Mouse (Mus musculus) cortical plate, adult 2 months (tissue): ENCODE data around the gene Wdfy1.

ENCODE experiments used
- CTCF ChIP-seq: fragments of 200-500 bp; IDR thresholded peaks from 2 replicates; pipeline ENCODE4 v1.5.1; 2011; ENCODE audit warnings: mild to moderate bottlenecking, control low read depth, low read length; ENCODE audit not compliant: insufficient read depth; ENCODE audit errors: extremely low read depth
- POLR2A ChIP-seq: fragments of 200-500 bp; IDR thresholded peaks from 2 replicates; pipeline ENCODE4 v1.6.1; 2011; ENCODE audit warnings: mild to moderate bottlenecking, low read length, control low read depth; ENCODE audit not compliant: insufficient read depth; ENCODE audit errors: extremely low read depth

DNA sequence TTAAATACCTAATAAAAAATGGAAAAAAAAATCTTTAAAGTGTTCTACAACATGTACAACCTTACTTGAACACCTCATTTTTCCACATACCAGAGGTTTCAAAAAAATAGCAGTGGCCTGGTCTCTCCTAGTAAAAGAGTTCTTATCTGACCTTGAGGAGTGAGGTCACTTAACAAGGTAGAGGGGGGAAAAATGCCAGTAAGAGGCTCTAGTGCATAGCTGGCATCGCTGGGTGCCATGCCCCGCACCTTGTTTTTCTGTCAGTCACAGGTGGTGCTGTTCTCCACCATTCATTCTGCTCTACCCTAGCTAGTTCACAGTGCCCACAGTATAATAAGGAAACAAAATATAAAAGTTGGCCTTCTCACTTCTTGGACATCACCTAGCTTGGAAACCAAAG is 121.0 kb downstream of the Wdfy1 start:
- no peak for TF ChIP-seq POLR2A
- no peak for TF ChIP-seq CTCF
